Mouse (Mus musculus): ENCODE results near the gene Svs2. TPM values are rescaled to one million over a fixed set of nuclear protein-coding genes. Genes with fewer than 3 reads are reported as not detected.

Svs2 gene
- not detected for polyA plus RNA-seq (2014; fragmentation: Illumina TruSeq; extraction: RNeasy Lipid Tissue Mini Kit (QIAGEN cat#74804))

GRCm38 (mm10) chr2:164238366-164238765, at the start of gene Svs2:
Svs2 (minus strand) TSS chr2:164238466.

DNA sequence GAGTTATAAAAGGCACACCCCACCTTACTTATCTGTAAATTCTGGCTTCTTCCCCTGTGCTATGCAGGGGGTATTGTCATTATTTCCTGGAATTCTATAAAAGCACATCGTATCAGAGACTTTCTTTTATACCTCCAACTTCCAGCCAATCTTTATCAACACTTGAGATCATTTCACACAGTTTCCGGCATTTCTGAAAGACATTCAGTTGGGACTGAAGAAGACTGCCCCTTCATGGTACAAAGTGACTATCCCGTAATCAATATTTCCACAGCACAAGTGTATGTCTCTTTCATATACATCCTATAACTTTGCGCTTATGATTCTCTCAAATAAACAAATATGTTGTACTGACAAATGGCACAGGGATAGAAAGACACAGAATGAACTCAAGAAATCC, 40.1 kb upstream of the Svs2 start, which contains the start of gene Svs4:
Svs4 (minus strand) TSS at position 101 of the 400 bp plus-strand sequence.

GRCm38 (mm10) chr2:164256540-164256939, 18.3 kb upstream of the Svs2 start, which contains the start of gene Svs3b:
Svs3b (minus strand) TSS chr2:164256640.

DNA sequence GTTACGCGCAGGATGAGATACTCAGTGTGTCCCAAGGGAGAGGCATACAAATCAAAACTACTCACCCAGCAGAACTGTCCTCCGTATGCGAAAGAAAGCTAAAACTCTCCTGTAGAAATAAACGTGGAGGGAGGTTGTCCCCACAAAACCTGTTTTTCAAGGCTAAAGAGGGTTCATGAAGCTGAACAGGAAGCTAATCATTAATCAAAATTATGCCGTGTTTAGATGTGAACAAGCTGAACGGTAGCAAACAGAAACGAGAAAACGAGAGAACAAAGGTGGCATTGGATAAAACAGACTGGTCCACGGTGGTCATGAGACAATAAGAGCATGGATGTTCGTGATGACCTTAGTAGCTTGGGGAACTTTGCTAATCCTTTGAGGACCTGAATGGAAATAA, 16.7 kb downstream of the Svs2 start, which contains the start of gene Wfdc15b:
Wfdc15b (minus strand) TSS at position 139 of the 400 bp plus-strand sequence.

GRCm38 (mm10) chr2:164199626-164200327, 38.5 kb downstream of the Svs2 start, which contains the start of gene Wfdc15a:
Wfdc15a (minus strand) TSS chr2:164200130.

GRCm38 (mm10) chr2:164190576-164190975, 47.7 kb downstream of the Svs2 start, which contains the start of gene Wfdc12:
Wfdc12 (minus strand) TSS chr2:164190608.

Other genes starting within 250 kb of the Svs2 start
- 304 TPM for gene Ywhab, start 243.5 kb downstream of the Svs2 start, polyA plus RNA-seq (2014; fragmentation: Illumina TruSeq; extraction: RNeasy Lipid Tissue Mini Kit (QIAGEN cat#74804))
- 1.0 TPM for gene Pabpc1l, start 213.0 kb downstream of the Svs2 start, polyA plus RNA-seq (2014; fragmentation: Illumina TruSeq; extraction: RNeasy Lipid Tissue Mini Kit (QIAGEN cat#74804))
- gene Stk4, start 168.1 kb downstream of the Svs2 start, polyA plus RNA-seq (2014; fragmentation: Illumina TruSeq; extraction: RNeasy Lipid Tissue Mini Kit (QIAGEN cat#74804)), result 104 TPM
- gene Tomm34, start 167.3 kb downstream of the Svs2 start, polyA plus RNA-seq (2014; fragmentation: Illumina TruSeq; extraction: RNeasy Lipid Tissue Mini Kit (QIAGEN cat#74804)), result 10.4 TPM
- gene Kcns1, start 67.4 kb downstream of the Svs2 start, polyA plus RNA-seq (2014; fragmentation: Illumina TruSeq; extraction: RNeasy Lipid Tissue Mini Kit (QIAGEN cat#74804)), result not detected
- gene Wfdc5, start 55.7 kb downstream of the Svs2 start, polyA plus RNA-seq (2014; fragmentation: Illumina TruSeq; extraction: RNeasy Lipid Tissue Mini Kit (QIAGEN cat#74804)), result not detected
- gene Wfdc12, start 47.9 kb downstream of the Svs2 start, polyA plus RNA-seq (2014; fragmentation: Illumina TruSeq; extraction: RNeasy Lipid Tissue Mini Kit (QIAGEN cat#74804)), result not detected
- gene Wfdc15a, start 38.3 kb downstream of the Svs2 start, polyA plus RNA-seq (2014; fragmentation: Illumina TruSeq; extraction: RNeasy Lipid Tissue Mini Kit (QIAGEN cat#74804)), result not detected
- gene Wfdc15b, start 16.8 kb downstream of the Svs2 start, polyA plus RNA-seq (2014; fragmentation: Illumina TruSeq; extraction: RNeasy Lipid Tissue Mini Kit (QIAGEN cat#74804)), result 1.3 TPM
- not detected for gene Svs3b, start 18.2 kb upstream of the Svs2 start, polyA plus RNA-seq (2014; fragmentation: Illumina TruSeq; extraction: RNeasy Lipid Tissue Mini Kit (QIAGEN cat#74804))
- not detected for gene Svs4, start 40.0 kb upstream of the Svs2 start, polyA plus RNA-seq (2014; fragmentation: Illumina TruSeq; extraction: RNeasy Lipid Tissue Mini Kit (QIAGEN cat#74804))
- not detected for gene Svs3a, start 50.8 kb upstream of the Svs2 start, polyA plus RNA-seq (2014; fragmentation: Illumina TruSeq; extraction: RNeasy Lipid Tissue Mini Kit (QIAGEN cat#74804))
- gene Svs6, start 78.3 kb upstream of the Svs2 start, polyA plus RNA-seq (2014; fragmentation: Illumina TruSeq; extraction: RNeasy Lipid Tissue Mini Kit (QIAGEN cat#74804)), result not detected
- gene Svs5, start 94.3 kb upstream of the Svs2 start, polyA plus RNA-seq (2014; fragmentation: Illumina TruSeq; extraction: RNeasy Lipid Tissue Mini Kit (QIAGEN cat#74804)), result 0.91 TPM
- gene Slpi, start 150.6 kb upstream of the Svs2 start, polyA plus RNA-seq (2014; fragmentation: Illumina TruSeq; extraction: RNeasy Lipid Tissue Mini Kit (QIAGEN cat#74804)), result not detected
- gene Rbpjl, start 164.7 kb upstream of the Svs2 start, polyA plus RNA-seq (2014; fragmentation: Illumina TruSeq; extraction: RNeasy Lipid Tissue Mini Kit (QIAGEN cat#74804)), result not detected
- not detected for gene Matn4, start 166.7 kb upstream of the Svs2 start, polyA plus RNA-seq (2014; fragmentation: Illumina TruSeq; extraction: RNeasy Lipid Tissue Mini Kit (QIAGEN cat#74804))
- 107 TPM for gene Sdc4, start 205.4 kb upstream of the Svs2 start, polyA plus RNA-seq (2014; fragmentation: Illumina TruSeq; extraction: RNeasy Lipid Tissue Mini Kit (QIAGEN cat#74804))
- 8.4 TPM for gene Sys1, start 218.5 kb upstream of the Svs2 start, polyA plus RNA-seq (2014; fragmentation: Illumina TruSeq; extraction: RNeasy Lipid Tissue Mini Kit (QIAGEN cat#74804))
- gene Gm20458, start 222.5 kb upstream of the Svs2 start, polyA plus RNA-seq (2014; fragmentation: Illumina TruSeq; extraction: RNeasy Lipid Tissue Mini Kit (QIAGEN cat#74804)), result not detected
- not detected for gene Trp53tg5, start 235.3 kb upstream of the Svs2 start, polyA plus RNA-seq (2014; fragmentation: Illumina TruSeq; extraction: RNeasy Lipid Tissue Mini Kit (QIAGEN cat#74804))
- 4.7 TPM for gene Dbndd2, start 247.6 kb upstream of the Svs2 start, polyA plus RNA-seq (2014; fragmentation: Illumina TruSeq; extraction: RNeasy Lipid Tissue Mini Kit (QIAGEN cat#74804))

All from ovary, adult 10 weeks (tissue).